Mouse (Mus musculus) left cerebral cortex, postnatal 36 days (tissue): ENCODE data around the gene Olfr283. TPM values are rescaled to one million over a fixed set of nuclear protein-coding genes. Genes with fewer than 3 reads are reported as not detected.
"Not testable (repeated sequence)": the region's sequence is repeated elsewhere in the genome, so short reads cannot be mapped to it uniquely, and the experiment has no call there.

Source experiments
- DNase-seq, 2 experiments: peaks; one replicate each; pipeline ENCODE4 v3.0.0; 2021 to 2022; ENCODE audit warnings: low spot score in 2 of 2, mixed read lengths in 1 of 2
- intact Hi-C: fragments of 180-260 bp; cut with DNase I; formaldehyde crosslinking; loops from one replicate; pipeline ENCODE4 v1.15.1; 2025
- total RNA-seq, 2 experiments: library from RNA; stranded (reverse); gene quantifications; 2 replicates each; pipeline ENCODE4 v1.2.3; 2021

Olfr283 gene
- not detected for total RNA-seq

GRCm38 (mm10) chr15:98380846-98381245 is at the start of gene Olfr283:
TSS of gene Olfr283 (minus strand) at chr15:98380946.
- intact Hi-C loops = no loop called here
- DNase-seq = no peak

GRCm38 (mm10) chr15:98425188-98425587 is 44.4 kb upstream of the Olfr283 start:
- DNase-seq = no peak
- intact Hi-C loops = no loop called here

GRCm38 (mm10) chr15:98424753-98425152 is 44.0 kb upstream of the Olfr283 start:
- no peak for DNase-seq
- intact Hi-C loops = no loop called here

- no peak for DNase-seq
- intact Hi-C loops = no loop called here
Measured at GRCm38 (mm10) chr15:98424326-98424725, 43.6 kb upstream of the Olfr283 start.

- no peak for DNase-seq
- intact Hi-C loops = no loop called here
Measured at GRCm38 (mm10) chr15:98420897-98421296, 40.2 kb upstream of the Olfr283 start.

GRCm38 (mm10) chr15:98418096-98418495 is 37.4 kb upstream of the Olfr283 start:
- no peak for DNase-seq
- intact Hi-C loops = no loop called here

GRCm38 (mm10) chr15:98417285-98417684 is 36.5 kb upstream of the Olfr283 start:
- DNase-seq, intact Hi-C loops: not testable (repeated sequence)

- intact Hi-C loops, DNase-seq: not testable (repeated sequence)
Measured at GRCm38 (mm10) chr15:98416802-98417201, 36.1 kb upstream of the Olfr283 start.

GRCm38 (mm10) chr15:98415996-98416395 is 35.2 kb upstream of the Olfr283 start:
- no peak for DNase-seq
- intact Hi-C loops = no loop called here

- no peak for DNase-seq
Measured at GRCm38 (mm10) chr15:98410249-98410648, 29.5 kb upstream of the Olfr283 start.

GRCm38 (mm10) chr15:98409635-98410034 is 28.9 kb upstream of the Olfr283 start:
- intact Hi-C loops = loop anchor here (5.0 kb wide), 1 partner anchor 93 kb away; no protein-coding TSS in a partner anchor
- DNase-seq = no peak

More at GRCm38 (mm10) chr15:98410249-98410648, 29.5 kb upstream of the Olfr283 start:
- intact Hi-C loops = loop anchor here (5.0 kb wide), 1 partner anchor 92 kb away; no protein-coding TSS in a partner anchor

GRCm38 (mm10) chr15:98408406-98409060 is 27.8 kb upstream of the Olfr283 start:
- peak; percentile 11 to 17 for DNase-seq
- intact Hi-C loops = no loop called here

GRCm38 (mm10) chr15:98402356-98402755 is 21.6 kb upstream of the Olfr283 start:
- intact Hi-C loops = no loop called here
- DNase-seq = no peak

GRCm38 (mm10) chr15:98397136-98397535 is 16.4 kb upstream of the Olfr283 start:
- DNase-seq = no peak
- intact Hi-C loops = no loop called here

GRCm38 (mm10) chr15:98391903-98392187 is 11.1 kb upstream of the Olfr283 start:
- DNase-seq = no peak
- intact Hi-C loops = no loop called here

GRCm38 (mm10) chr15:98391081-98391902 is 10.5 kb upstream of the Olfr283 start:
- intact Hi-C loops = no loop called here
- DNase-seq = no peak

- peak; percentile 56 to 61 for DNase-seq
- intact Hi-C loops = loop anchor here (2.0 kb wide), 1 partner anchor 209 kb away; no protein-coding TSS in a partner anchor
Measured at GRCm38 (mm10) chr15:98389796-98390195, 9.1 kb upstream of the Olfr283 start.

- no peak for DNase-seq
- intact Hi-C loops = loop anchor here (2.0 kb wide), 1 partner anchor 207 kb away; no protein-coding TSS in a partner anchor
Measured at GRCm38 (mm10) chr15:98387621-98388020, 6.9 kb upstream of the Olfr283 start.

GRCm38 (mm10) chr15:98378209-98378608 is 2.5 kb downstream of the Olfr283 start:
- intact Hi-C loops = no loop called here
- DNase-seq = no peak

GRCm38 (mm10) chr15:98340887-98341286 is 39.9 kb downstream of the Olfr283 start, which contains the start of gene Olfr284:
TSS of gene Olfr284 (minus strand) at chr15:98340987.
- DNase-seq = no peak
- intact Hi-C loops = no loop called here
